Mouse (Mus musculus) MEL (cell line): ENCODE results near the gene Hexdc.

ENCODE experiments used
- BHLHE40 ChIP-seq: IDR thresholded peaks from 2 replicates; pipeline ENCODE4 v1.6.1; 2012; ENCODE audit warnings: low read depth, mild to moderate bottlenecking, inconsistent platforms, low read length, improper control_type of control experiment, borderline replicate concordance
- CTCF ChIP-seq, 3 experiments: IDR thresholded peaks in 2 of 3; conservative IDR thresholded peaks in 1 of 3; 2 replicates each; pipeline ENCODE4 v1.5.1; 2011 to 2012; ENCODE audit warnings: low read length in 3 of 3, low read depth in 2 of 3, mild to moderate bottlenecking in 2 of 3, improper control_type of control experiment in 1 of 3, inconsistent platforms in 1 of 3, mixed read lengths in 1 of 3, moderate library complexity in 1 of 3; ENCODE audit not compliant: control insufficient read depth in 1 of 3, insufficient read depth in 1 of 3, poor library complexity in 1 of 3, severe bottlenecking in 1 of 3
- MAX ChIP-seq: IDR thresholded peaks from 2 replicates; pipeline ENCODE4 v1.6.1; 2011; ENCODE audit warnings: low read length, improper control_type of control experiment
- MXI1 ChIP-seq: IDR thresholded peaks from 2 replicates; pipeline ENCODE4 v1.6.1; 2011; ENCODE audit warnings: mild to moderate bottlenecking, low read depth, low read length, improper control_type of control experiment
- POLR2A ChIP-seq, 2 experiments: IDR thresholded peaks; 2 replicates each; pipeline ENCODE4 v1.6.1; 2011 to 2012; ENCODE audit warnings: low read length in 2 of 2, mild to moderate bottlenecking in 2 of 2, control low read depth in 1 of 2, improper control_type of control experiment in 1 of 2, low read depth in 1 of 2, moderate library complexity in 1 of 2; ENCODE audit not compliant: control insufficient read depth in 1 of 2, insufficient read depth in 1 of 2, poor library complexity in 1 of 2
- USF2 ChIP-seq, 2 experiments: IDR thresholded peaks; 2 replicates each; pipeline ENCODE4 v1.6.1; 2011 to 2012; ENCODE audit warnings: improper control_type of control experiment in 2 of 2, low read length in 2 of 2, borderline replicate concordance in 1 of 2, inconsistent platforms in 1 of 2, low read depth in 1 of 2, mild to moderate bottlenecking in 1 of 2; ENCODE audit not compliant: insufficient read depth in 1 of 2
- ZMIZ1 ChIP-seq: IDR thresholded peaks from 2 replicates; pipeline ENCODE4 v1.6.1; 2012; ENCODE audit warnings: low read depth, mild to moderate bottlenecking, inconsistent platforms, low read length, improper control_type of control experiment, moderate library complexity

DNA sequence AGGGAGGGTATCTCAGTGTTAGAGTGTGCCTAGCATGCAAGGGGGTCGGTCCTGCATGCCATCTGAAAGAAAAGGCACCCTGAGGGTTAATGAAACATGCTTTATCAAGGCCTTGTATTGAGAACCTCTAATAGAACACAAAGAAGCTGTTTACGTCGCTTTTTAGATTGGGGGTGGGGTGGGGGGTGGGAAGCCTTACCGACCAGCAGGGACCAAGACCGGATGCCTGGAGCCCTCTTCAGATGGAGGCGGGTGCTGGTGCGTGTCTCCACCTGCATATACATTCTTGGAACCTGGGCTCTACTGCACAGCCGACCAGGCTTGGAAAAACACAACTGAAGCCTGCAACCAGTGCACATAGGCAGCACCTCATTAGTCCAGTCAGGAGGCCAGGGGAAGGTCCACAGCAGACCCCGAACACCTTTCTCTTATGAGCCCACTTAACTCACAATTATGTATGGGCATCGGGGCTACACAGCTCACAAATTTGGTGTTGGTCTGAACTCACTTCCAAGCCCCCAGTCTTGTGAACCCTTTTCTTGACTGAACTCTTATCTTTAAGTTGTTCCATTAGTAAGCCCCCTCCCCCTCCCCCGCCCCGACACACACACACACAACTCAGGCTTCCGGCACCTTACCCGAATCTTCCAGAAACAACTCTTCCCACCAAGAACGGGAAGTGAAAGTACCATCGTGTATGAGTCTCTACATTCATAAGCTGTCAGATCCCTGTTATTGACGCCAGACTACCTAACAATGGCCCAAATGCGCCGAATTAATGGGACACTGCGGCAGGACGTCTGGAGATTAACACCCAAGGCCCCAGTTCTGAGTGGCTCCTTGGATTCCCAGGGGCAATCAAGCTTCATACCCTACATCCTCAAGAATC, 24.1 kb downstream of the Hexdc start:
- TF ChIP-seq MAX, result no peak; the same call in 1 of the 2 replicates
- TF ChIP-seq ZMIZ1, result no peak
- no peak for TF ChIP-seq BHLHE40
- no peak for TF ChIP-seq USF2 (IDR thresholded peaks at IDR 0.05; ENCODE audit: borderline replicate concordance in 1 of 2, insufficient read depth in 1 of 2, low read depth in 1 of 2, low read length in 2 of 2)
- TF ChIP-seq CTCF (IDR thresholded peaks at IDR 0.05 in 2 of 3, conservative IDR thresholded peaks at IDR 0.05 in 1 of 3; ENCODE audit: control insufficient read depth in 1 of 3, insufficient read depth in 1 of 3, low read depth in 2 of 3, low read length in 3 of 3, poor library complexity in 1 of 3, severe bottlenecking in 1 of 3), result no peak
- no peak for TF ChIP-seq POLR2A (IDR thresholded peaks at IDR 0.05; ENCODE audit: control insufficient read depth in 1 of 2, insufficient read depth in 1 of 2, low read depth in 1 of 2, low read length in 2 of 2, poor library complexity in 1 of 2)
- TF ChIP-seq MXI1, result no peak
